Mouse (Mus musculus) urinary bladder, postnatal 25 days (tissue): ENCODE results near the gene Rps5.
"Not testable (repeated sequence)": the region's sequence is repeated elsewhere in the genome, so short reads cannot be mapped to it uniquely, and the experiment has no call there.

Experiments
- DNase-seq: peaks from one replicate; pipeline ENCODE4 v3.0.0; 2022; ENCODE audit warnings: low spot score

Gene Rps5

DNA sequence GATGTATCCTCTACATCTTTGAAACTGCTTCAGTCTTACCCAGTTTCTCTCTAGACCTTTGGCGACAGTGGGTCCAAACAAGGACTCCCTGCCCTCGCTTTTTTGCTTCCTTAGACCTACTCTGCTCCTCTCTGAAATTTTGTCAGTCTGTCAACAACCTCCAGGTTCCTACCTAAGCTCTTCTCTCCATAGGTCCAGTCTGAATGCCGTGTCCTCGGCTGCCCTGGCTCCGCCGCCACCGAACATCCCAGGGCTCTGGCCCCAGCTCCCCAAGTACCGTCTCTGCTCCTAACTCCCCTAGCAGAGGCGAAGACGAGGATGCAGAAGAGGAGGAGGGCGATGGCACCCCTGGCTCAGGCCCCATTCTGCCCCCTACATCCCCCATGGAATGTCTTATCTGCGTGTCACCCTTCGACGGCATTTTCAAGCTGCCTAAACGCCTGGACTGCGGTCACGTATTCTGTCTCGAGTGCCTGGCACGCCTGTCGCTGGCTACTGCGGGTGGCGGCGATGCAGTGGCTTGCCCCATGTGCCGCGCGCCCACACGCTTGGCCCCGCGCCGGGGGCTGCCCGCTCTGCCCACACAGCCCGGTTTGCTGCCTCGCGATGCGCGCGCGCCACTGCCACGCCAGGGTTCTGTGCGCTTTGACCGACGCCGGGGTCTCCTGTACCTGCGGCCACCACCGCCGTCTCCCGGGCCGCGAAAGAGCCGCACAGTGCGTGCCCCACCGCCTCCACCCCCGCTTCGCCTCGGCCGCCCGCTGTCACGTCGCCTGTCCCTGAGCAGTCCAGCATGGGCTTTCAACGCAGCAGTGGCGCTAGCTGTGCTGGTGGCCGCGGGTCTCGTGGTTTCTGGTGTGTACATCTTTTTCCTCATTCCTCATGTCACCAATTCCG is 5.9 kb downstream of the Rps5 start:
- peak; percentile 38 for DNase-seq

DNA sequence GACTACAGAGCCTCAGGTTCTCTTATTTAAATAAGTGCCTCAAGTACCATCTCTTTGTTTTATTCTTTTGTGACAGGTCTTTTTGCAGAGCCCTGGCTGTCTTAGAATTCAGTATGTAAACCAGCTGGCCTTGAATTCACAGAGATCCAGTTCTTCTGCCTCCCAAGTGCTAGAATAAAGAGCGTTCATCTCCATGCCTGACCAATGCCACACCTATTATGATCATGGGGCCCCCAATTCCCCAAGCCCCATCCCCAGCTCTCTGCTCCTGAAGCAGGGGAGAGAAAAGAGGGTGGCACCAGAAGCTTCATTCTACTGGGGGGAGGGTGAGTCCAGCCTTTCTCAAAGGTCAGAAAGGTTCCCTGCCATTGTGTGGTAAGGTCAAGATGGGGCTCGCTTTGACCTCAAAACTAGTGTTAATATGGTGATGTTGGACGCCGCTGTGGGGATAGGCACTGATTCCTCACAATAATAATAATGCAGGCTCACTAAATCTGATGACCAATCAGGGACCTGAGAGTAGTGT is 11.6 kb downstream of the Rps5 start:
- no peak for DNase-seq

DNA sequence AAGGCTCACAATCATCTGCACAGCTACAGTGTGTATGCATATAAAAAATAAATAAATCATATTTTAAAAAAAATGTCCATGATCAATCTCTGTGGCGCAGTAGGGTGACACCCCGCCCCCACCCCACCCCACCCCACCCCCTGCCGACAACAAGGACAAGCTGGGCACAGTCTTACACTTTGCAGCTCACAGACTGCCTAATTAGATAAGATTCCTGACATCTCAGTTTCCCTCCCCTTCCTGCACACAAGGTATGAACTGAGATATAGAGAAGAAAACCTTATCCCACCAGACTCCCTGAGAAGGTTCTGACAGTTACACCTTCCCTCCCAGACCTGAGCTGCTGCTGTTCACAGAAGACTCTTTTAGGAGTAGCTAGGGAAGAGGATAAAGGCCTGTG is 12.7 kb downstream of the Rps5 start:
- no peak for DNase-seq

DNA sequence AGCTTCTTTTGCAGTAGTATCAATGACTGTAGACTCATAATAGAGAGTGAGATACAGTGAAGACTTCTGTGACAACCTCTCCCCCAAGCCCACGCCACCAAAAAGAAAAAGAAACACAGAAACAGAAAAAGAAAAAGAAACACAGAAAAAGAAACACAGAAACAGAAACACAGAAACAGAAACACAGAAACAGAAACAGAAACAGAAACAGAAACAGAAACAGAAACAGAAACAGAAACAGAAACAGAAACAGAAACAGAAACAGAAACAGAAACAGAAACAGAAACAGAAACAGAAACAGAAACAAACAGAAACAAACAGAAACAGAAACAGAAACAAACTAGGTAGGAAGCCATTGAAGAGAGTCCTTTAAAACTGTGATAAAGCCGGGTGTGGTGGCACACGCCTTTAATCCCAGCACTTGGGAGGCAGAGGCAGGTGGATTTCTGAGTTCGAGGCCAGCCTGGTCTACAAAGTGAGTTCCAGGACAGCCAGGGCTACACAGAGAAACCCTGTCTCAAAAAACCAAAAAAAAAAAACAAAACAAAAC is 15.2 kb downstream of the Rps5 start:
- DNase-seq = not testable (repeated sequence)

DNA sequence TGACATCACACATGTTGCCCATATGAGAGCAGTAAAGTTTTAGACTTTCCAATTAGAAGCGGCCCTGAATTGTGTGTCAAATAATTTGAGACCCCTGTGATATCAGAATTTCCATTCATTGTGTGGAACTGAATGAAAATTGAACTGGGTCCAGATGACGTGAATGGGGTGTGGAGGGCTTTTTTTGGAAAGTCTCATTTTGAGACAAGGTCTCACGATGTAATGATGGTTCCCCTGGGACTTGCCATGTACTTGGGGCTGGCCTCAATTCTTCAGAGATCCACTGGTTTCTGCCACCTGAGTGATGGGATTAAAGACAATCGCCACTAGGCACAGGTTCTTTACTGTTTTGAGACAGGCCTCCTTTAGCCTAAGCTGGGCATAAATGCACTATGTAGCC is 18.5 kb downstream of the Rps5 start:
- DNase-seq = no peak

DNA sequence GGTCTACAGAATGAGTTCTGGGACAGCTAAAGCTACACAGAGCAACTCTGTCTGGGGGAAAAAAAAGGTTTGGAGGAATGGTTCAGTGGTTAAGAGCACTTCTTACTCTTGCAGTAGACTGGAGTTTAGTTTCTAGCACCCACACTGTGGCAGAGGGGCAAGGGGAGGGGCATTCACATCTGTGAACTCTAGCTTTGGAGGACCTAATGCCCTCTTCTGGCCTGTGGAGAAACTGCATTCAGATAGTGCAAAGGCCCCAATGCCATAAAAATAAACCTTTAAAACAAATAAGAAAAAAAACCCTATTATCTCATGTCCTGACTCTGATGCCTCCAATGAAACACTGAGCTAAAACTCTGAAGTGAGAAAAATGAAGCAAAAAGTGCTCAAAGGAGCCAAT is 21.4 kb downstream of the Rps5 start:
- DNase-seq = no peak

DNA sequence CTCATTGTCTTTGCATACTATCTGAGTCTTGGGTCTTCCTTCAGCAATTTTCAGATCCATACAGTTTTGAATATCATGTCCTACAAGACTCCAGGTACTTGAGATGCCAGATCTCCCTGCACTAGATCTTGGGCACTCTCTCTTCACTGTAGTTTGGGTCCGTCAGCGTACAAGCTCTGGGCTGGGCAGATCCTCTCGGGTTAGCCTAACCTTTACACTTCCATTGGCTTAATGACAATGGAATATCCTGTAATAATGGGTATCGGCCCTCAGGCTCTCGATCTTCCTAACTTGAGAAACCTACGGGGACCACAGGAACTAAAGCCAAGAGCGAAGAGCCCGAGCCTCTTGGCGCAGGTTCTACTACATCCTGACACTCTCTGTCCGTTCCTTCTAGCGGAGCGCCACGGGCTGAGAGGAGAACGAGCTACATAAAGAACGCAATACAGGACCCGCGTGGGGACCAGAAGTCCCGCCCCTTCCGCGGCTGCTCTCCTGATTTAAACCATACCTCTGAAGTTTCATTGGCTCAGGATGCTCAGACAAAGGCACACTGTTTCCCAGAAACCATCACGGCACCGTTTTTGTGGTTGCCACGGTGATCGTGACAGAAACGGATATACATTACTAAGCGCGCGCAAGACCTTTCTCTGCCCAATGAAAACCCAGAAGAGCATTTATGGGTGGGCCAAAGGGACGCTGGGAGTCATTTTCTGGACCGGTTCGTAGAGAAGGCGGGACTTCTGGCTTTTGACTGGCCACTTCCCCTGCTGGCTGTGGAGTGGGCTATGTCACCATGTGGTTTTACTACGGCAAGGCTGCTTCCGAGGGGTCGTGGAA is 27.2 kb downstream of the Rps5 start:
- peak; percentile 80 for DNase-seq

DNA sequence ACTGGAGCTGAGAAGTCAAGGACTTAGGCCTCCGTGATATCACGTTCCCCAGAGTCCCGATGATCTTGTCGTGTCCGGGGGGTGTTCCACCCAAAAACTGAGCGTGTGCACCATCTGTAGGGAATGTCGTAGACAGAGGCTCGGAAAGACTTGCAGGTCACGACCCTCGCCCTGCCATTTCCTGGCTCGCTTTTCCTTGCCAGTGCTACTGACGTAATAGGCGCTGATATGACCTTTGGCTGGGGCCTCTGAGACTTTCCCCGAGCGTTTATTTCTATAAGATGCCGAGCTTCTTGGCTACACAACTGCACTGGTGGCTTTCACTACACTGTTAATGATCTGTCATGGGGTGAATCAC is 27.8 kb downstream of the Rps5 start:
- DNase-seq = no peak

DNA sequence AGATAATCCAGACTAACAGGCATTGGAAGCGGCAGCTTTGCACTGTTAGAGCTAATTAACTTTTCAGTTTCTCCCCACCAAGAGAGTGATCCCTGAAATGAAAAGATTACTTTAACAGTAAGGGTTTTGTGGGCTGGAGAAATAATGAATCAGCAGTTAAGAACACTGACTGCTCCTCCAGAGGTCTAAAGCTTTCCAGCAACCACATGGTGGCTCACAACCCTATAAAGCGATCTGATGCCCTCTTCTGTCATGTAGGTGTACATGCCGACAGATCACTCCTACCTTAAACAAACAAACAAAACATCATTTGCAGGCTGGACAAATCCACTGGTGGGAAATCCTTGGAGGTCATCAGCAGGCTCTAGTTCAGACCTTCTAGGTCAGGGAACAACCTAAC is 32.8 kb downstream of the Rps5 start:
- DNase-seq = no peak

DNA sequence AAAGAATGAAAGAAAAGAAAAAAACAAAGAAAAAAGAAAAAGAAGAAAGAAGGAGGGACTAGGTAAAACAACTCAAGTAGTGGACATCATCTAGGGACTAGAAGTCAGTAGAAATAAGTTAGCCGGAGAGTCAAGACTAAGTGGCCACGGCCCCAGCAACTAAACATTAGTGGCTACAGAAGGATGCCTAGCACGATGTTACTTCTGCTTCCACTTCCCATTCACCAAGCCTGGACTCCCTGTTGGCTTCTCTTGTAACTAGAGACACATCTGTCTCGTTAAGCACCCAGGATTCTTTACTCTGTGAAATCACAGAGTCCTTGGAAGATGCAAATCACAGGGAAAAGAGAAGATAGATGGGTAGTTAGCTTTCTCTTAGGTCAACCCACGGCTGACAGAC is 35.4 kb downstream of the Rps5 start:
- DNase-seq = no peak

DNA sequence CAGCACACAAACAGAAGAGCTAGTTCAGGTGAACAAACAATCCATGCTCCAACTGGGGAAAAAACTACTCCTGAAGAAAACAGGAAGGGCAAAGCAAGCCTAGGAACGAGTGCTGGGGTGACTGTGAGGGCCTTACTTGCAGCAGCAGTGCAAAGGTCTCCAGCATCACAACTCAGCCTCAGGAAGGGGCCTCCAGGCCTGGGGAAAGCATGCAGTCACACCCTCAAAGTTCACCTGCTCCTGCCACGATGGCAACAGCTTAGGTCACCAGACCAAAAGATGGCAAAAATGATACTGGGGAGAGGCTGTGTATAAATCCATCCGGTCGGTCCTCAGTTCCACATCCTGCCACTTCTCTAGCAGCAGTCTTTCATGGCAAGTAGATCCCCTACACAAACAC is 36.9 kb downstream of the Rps5 start:
- no peak for DNase-seq

DNA sequence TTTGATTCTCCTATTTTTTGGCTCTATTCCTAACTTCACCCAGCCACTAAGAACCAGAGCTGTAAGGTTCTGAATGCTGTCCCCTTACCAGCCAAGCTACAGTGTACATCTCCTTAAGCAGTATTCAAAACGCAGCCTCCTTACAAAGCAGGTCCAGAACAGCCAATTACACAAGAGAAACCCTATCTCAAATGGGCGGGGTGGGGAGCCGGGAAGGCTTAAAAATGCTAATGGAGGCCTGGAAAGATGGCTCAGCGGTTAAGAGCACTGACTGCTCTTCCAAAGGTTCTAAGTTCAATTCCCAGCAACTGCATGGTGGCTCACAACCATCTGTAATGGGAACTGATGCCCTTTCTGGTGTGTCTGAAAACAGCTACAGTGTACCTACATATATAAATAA is 37.6 kb downstream of the Rps5 start:
- no peak for DNase-seq

DNA sequence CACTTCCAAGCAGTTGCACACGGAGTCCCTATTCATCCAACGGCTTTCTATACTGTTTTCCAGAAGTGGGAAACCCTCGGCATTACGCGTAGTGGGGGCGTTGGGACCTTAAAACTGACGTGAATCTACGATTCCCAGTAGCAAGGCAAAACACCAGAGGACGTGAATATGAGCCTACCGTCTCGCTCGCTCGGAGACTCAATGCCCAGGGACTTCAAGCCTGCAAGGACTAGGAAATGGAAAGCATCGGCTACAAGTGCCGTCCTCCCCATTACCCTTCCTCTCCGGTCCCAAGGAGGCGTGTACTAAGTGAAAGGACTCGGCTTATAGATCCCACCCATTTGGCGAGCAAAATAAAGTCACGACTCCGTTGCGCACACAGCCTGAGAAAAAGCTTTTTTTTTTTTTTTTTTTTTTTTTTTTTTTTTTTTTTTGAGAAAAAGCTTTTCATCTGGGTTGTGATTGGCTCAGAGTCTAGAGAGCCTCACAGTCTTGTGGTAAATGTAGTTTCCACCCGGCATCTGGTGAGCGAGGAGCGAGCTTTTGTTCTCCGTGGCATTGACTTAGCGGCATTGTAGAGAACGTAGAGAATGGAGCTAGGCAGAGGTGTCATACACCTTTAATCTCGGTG is 39.5 kb downstream of the Rps5 start:
- DNase-seq = peak; percentile 20

DNA sequence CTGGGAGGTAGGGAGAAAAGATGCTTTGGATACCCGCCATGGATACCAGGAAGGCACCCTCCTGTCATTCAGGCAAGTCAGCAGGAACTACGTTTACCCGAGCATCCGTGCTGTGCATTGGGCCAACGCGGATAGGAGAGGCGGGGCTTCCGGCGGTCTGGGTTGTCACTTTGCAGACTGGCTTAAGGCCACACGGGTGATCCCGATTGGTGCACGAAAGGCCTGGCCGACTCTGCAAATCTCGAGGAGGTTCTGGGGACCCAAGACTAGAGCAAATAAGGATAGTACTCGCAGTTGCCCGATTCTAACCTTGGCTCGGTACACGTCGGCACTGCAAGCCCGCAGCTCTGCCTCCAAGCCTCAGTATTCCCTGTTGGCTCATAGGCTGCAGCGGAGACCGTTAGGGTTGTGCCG is 43.6 kb downstream of the Rps5 start, which contains the start of gene Zfp324:
TSS of gene Zfp324 (plus strand) at position 161 of the 414 bp plus-strand sequence.
- peak; percentile 78 for DNase-seq

DNA sequence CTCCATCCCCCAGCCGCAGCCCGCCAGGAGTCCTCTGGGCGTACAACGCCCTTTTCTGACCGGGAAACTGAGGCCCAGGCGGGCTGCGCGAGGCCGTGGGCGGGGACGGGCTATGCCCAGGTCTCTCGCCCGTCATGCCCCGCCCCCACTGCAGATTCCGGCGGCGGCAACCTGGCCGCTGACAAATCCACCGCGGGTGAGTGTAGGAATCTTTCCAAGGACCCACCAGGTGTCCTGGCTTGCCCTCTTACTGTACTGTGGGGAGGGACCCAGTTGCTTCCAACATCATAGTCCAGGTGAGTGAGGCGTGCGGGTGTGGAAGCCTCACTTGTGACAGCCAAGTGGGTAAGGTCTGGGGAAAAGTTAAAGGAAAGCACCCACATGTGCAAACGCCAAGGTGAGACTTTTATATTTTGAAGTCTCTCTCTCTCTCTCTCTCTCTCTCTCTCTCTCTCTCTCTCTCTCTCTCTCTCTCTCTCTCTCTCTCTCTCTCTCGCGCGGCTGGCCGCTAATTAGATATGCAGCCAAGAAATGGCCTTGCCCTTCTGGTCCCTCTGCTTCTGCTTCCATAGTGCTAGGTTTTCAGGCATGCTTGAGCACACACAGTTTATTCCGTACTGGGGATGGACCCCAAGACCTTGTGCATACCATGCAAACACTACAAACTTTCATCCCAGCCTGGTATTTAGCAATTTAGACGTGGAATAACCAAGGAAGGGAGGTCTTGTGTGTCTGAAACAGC is 44.2 kb downstream of the Rps5 start:
- peak; percentile 67 for DNase-seq

DNA sequence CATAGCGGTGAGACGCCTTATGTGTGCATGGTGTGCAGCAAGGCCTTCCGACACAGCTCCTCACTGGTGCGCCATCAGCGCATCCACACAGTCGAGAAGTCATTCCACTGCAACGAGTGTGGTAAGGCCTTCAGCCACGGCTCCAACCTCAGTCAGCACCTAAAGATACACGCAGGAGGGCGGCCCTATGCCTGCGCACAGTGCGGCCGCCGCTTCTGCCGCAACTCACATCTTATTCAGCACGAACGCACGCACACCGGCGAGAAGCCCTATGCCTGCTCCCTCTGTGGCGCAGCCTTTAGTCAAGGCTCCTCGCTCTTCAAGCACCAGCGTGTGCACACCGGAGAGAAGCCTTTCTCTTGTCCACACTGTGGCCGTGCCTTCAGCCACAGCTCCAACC is 48.8 kb downstream of the Rps5 start:
- DNase-seq = no peak
